Mouse (Mus musculus) erythroblast, adult 5-6 weeks (primary cell): Measurements from ENCODE around the gene Psmb9. TPM values are rescaled to one million over a fixed set of nuclear protein-coding genes. Genes with fewer than 3 reads are reported as not detected.

Experiments
- ATAC-seq: replicated peaks from 2 replicates; pipeline ENCODE4 v1.8.0; 2016; ENCODE audit warnings: moderate number of reproducible peaks, mild to moderate bottlenecking, moderate TSS enrichment, inconsistent platforms; ENCODE audit not compliant: poor library complexity, low FRiP score, severe bottlenecking
- total RNA-seq, 2 experiments: library from RNA; stranded (forward) in 1 of 2; stranded (reverse) in 1 of 2; fragments of 150-400 nt in 1 of 2; fragments of 200-764, 138-1000 nt in 1 of 2; gene quantifications; 2 replicates each; pipeline versions ENCODE4 v1.2.3 to v1.2.4; 2015 to 2017; ENCODE audit warnings: low replicate concordance in 2 of 2

Gene Psmb9
- total RNA-seq, 2 experiments from 2014 or later: 17.2 to 55.0 TPM

GRCm38 (mm10) chr17:34143461-34143860 is 44.1 kb downstream of the Psmb9 start:
- ATAC-seq: no peak

DNA sequence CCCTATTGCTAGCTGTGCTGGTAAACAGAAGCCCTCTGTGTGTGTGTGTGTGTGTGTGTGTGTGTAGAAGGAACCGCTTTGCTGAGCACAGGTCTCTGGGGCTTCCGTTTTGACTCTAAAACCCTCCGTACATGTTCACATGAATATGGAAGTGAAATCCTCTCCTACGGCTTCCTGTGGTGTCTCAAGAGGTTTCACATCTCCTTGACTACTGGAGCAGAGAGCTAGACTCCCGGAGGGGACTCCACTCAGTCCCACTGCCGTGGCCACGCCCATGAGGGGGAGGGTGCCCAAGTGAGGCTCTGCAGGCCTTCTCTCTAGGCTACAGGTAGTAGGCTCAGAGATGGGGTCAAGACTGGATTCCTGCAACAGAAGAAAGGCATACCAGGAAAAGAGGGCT is 44.5 kb downstream of the Psmb9 start, which contains the start of gene H2-DMb2:
Gene H2-DMb2, plus strand, starts transcription at position 275 of the 400 bp plus-strand sequence.
- ATAC-seq: no peak

DNA sequence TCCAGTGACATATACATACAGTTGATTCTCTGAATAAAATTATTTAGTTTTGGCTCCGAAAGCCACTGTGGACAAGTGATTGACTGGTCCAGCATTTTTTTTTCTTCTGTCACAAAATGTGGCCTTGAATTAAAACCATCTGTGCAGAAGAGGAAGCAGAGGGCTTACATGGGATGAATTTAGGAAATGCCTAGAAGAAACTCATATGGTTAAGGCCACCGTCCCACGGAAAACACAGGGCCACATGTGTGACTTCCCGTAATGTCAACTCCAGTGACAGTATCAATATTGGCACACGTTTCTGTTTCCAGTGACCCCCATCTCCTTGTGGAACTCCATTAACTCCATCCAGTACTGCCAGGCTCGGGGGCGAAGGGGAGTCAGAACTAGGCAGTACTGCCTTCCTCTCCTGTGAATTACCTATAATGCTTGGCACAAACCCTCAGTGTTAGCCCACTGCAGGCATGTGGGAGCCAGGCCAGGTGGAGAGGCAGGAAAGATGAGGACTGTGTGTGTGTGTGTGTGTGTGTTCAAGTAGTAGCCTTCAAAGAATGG is 45.0 kb downstream of the Psmb9 start:
- ATAC-seq: no peak

DNA sequence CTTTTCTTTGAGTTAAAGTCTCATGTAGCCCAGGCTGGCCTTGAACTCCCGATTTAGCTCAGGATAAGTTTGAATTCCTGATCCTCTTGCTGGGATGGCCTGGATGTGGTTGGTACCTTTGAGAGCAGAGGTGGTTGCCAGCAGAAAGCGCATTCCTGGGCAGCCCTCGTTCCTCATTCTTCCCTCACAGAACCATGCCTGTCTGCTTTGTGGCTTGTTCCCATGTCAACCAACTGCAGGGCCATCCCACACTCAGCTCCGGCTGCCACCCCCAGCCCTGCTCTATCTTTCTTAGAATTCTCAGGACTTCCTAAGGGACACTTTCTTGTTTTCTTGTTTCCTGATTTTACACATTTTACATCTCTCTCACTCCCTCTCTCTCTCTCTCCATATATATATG is 46.1 kb downstream of the Psmb9 start:
- ATAC-seq: no peak

GRCm38 (mm10) chr17:34140240-34140639 is 47.3 kb downstream of the Psmb9 start:
- ATAC-seq: no peak

- no peak for ATAC-seq
Observed at GRCm38 (mm10) chr17:34139416-34139815, 48.1 kb downstream of the Psmb9 start.

GRCm38 (mm10) chr17:34138655-34139054 is 48.9 kb downstream of the Psmb9 start:
- ATAC-seq: no peak

- no peak for ATAC-seq
Observed at GRCm38 (mm10) chr17:34137601-34138000, 50.0 kb downstream of the Psmb9 start.

- ATAC-seq: peak; percentile 95
Observed at GRCm38 (mm10) chr17:34135297-34136224, 52.0 kb downstream of the Psmb9 start.

- no peak for ATAC-seq
Observed at GRCm38 (mm10) chr17:34134451-34134850, 53.1 kb downstream of the Psmb9 start.

- ATAC-seq: no peak
Observed at GRCm38 (mm10) chr17:34133289-34133688, 54.3 kb downstream of the Psmb9 start.

Other genes with a start within 250 kb of the Psmb9 start
- 15.9 and 38.0 TPM in 2 replicates for gene Pfdn6, start 247.4 kb downstream of the Psmb9 start, total RNA-seq (2015; ENCODE audit: low replicate concordance)
- 22.9 TPM in 2 replicates for gene Pfdn6, start 247.4 kb downstream of the Psmb9 start, total RNA-seq (2017; ENCODE audit: low replicate concordance)
- 4.0 and 15.9 TPM in 2 replicates for gene Wdr46, start 247.1 kb downstream of the Psmb9 start, total RNA-seq (2015; ENCODE audit: low replicate concordance)
- gene Wdr46, start 247.1 kb downstream of the Psmb9 start, total RNA-seq (2017; ENCODE audit: low replicate concordance): 7.5 and 8.5 TPM in 2 replicates
- gene B3galt4, start 236.3 kb downstream of the Psmb9 start, total RNA-seq (2015; ENCODE audit: low replicate concordance): not detected in 2 replicates
- 0.70 and 0.94 TPM in 2 replicates for gene B3galt4, start 236.3 kb downstream of the Psmb9 start, total RNA-seq (2017; ENCODE audit: low replicate concordance)
- gene Vps52, start 232.0 kb downstream of the Psmb9 start, total RNA-seq (2015; ENCODE audit: low replicate concordance): 8.2 and 11.3 TPM in 2 replicates
- 13.0 and 17.0 TPM in 2 replicates for gene Vps52, start 232.0 kb downstream of the Psmb9 start, total RNA-seq (2017; ENCODE audit: low replicate concordance)
- 758 and 917 TPM in 2 replicates for gene Rps18, start 231.8 kb downstream of the Psmb9 start, total RNA-seq (2015; ENCODE audit: low replicate concordance)
- gene Rps18, start 231.8 kb downstream of the Psmb9 start, total RNA-seq (2017; ENCODE audit: low replicate concordance): 207 and 301 TPM in 2 replicates
- 177 and 273 TPM in 2 replicates for gene H2-K1, start 187.4 kb downstream of the Psmb9 start, total RNA-seq (2015; ENCODE audit: low replicate concordance)
- 97.6 and 121 TPM in 2 replicates for gene H2-K1, start 187.4 kb downstream of the Psmb9 start, total RNA-seq (2017; ENCODE audit: low replicate concordance)
- gene Ring1, start 163.1 kb downstream of the Psmb9 start, total RNA-seq (2015; ENCODE audit: low replicate concordance): 1.9 and 9.2 TPM in 2 replicates
- gene Ring1, start 163.1 kb downstream of the Psmb9 start, total RNA-seq (2017; ENCODE audit: low replicate concordance): 2.0 and 2.8 TPM in 2 replicates
- gene H2-Ke6, start 159.7 kb downstream of the Psmb9 start, total RNA-seq (2015; ENCODE audit: low replicate concordance): 26.5 and 50.7 TPM in 2 replicates
- 15.0 and 17.8 TPM in 2 replicates for gene H2-Ke6, start 159.7 kb downstream of the Psmb9 start, total RNA-seq (2017; ENCODE audit: low replicate concordance)
- not detected in 2 replicates for gene Slc39a7, start 156.1 kb downstream of the Psmb9 start, total RNA-seq (2015; ENCODE audit: low replicate concordance)
- 11.5 and 16.6 TPM in 2 replicates for gene Slc39a7, start 156.1 kb downstream of the Psmb9 start, total RNA-seq (2017; ENCODE audit: low replicate concordance)
- 7.1 and 8.3 TPM in 2 replicates for gene Rxrb, start 156.0 kb downstream of the Psmb9 start, total RNA-seq (2015; ENCODE audit: low replicate concordance)
- gene Rxrb, start 156.0 kb downstream of the Psmb9 start, total RNA-seq (2017; ENCODE audit: low replicate concordance): 10.7 and 12.0 TPM in 2 replicates
- 1.3 TPM in 1 of 2 replicates, not detected in the other for gene Col11a2, start 148.3 kb downstream of the Psmb9 start, total RNA-seq (2015; ENCODE audit: low replicate concordance)
- gene Col11a2, start 148.3 kb downstream of the Psmb9 start, total RNA-seq (2017; ENCODE audit: low replicate concordance): 4.3 and 7.0 TPM in 2 replicates
- 0.84 and 7.9 TPM in 2 replicates for gene H2-Oa, start 95.4 kb downstream of the Psmb9 start, total RNA-seq (2015; ENCODE audit: low replicate concordance)
- gene H2-Oa, start 95.4 kb downstream of the Psmb9 start, total RNA-seq (2017; ENCODE audit: low replicate concordance): 1.1 TPM in 1 of 2 replicates, not detected in the other
- 15.9 and 37.5 TPM in 2 replicates for gene H2-DMa, start 68.2 kb downstream of the Psmb9 start, total RNA-seq (2015; ENCODE audit: low replicate concordance)
- 11.7 and 13.3 TPM in 2 replicates for gene H2-DMa, start 68.2 kb downstream of the Psmb9 start, total RNA-seq (2017; ENCODE audit: low replicate concordance)
- gene Brd2, start 65.1 kb downstream of the Psmb9 start, total RNA-seq (2015; ENCODE audit: low replicate concordance): 36.1 and 75.0 TPM in 2 replicates
- gene Brd2, start 65.1 kb downstream of the Psmb9 start, total RNA-seq (2017; ENCODE audit: low replicate concordance): 114 and 135 TPM in 2 replicates
- gene H2-DMb2, start 44.5 kb downstream of the Psmb9 start, total RNA-seq (2015; ENCODE audit: low replicate concordance): 2.5 TPM in 1 of 2 replicates, not detected in the other
- 3.2 and 3.6 TPM in 2 replicates for gene H2-DMb2, start 44.5 kb downstream of the Psmb9 start, total RNA-seq (2017; ENCODE audit: low replicate concordance)
- 6.1 and 9.6 TPM in 2 replicates for gene H2-DMb1, start 34.7 kb downstream of the Psmb9 start, total RNA-seq (2015; ENCODE audit: low replicate concordance)
- gene H2-DMb1, start 34.7 kb downstream of the Psmb9 start, total RNA-seq (2017; ENCODE audit: low replicate concordance): 7.1 and 15.8 TPM in 2 replicates
- gene Tap1, start 211 bp downstream of the Psmb9 start, total RNA-seq (2015; ENCODE audit: low replicate concordance): 6.9 and 12.1 TPM in 2 replicates
- 13.3 and 24.7 TPM in 2 replicates for gene Tap1, start 211 bp downstream of the Psmb9 start, total RNA-seq (2017; ENCODE audit: low replicate concordance)
- 35.5 and 50.4 TPM in 2 replicates for gene Psmb8, start 10.0 kb upstream of the Psmb9 start, total RNA-seq (2015; ENCODE audit: low replicate concordance)
- 34.0 and 37.2 TPM in 2 replicates for gene Psmb8, start 10.0 kb upstream of the Psmb9 start, total RNA-seq (2017; ENCODE audit: low replicate concordance)
- 0.38 and 5.2 TPM in 2 replicates for gene Tap2, start 15.8 kb upstream of the Psmb9 start, total RNA-seq (2015; ENCODE audit: low replicate concordance)
- 7.8 and 11.2 TPM in 2 replicates for gene Tap2, start 15.8 kb upstream of the Psmb9 start, total RNA-seq (2017; ENCODE audit: low replicate concordance)
- 4.8 and 8.1 TPM in 2 replicates for gene H2-Ob, start 51.1 kb upstream of the Psmb9 start, total RNA-seq (2015; ENCODE audit: low replicate concordance)
- 1.4 TPM in 1 of 2 replicates, not detected in the other for gene H2-Ob, start 51.1 kb upstream of the Psmb9 start, total RNA-seq (2017; ENCODE audit: low replicate concordance)
- gene H2-Ab1, start 69.9 kb upstream of the Psmb9 start, total RNA-seq (2015; ENCODE audit: low replicate concordance): 60.8 and 138 TPM in 2 replicates
- 38.6 and 79.7 TPM in 2 replicates for gene H2-Ab1, start 69.9 kb upstream of the Psmb9 start, total RNA-seq (2017; ENCODE audit: low replicate concordance)
- 92.2 and 127 TPM in 2 replicates for gene H2-Aa, start 100.1 kb upstream of the Psmb9 start, total RNA-seq (2015; ENCODE audit: low replicate concordance)
- gene H2-Aa, start 100.1 kb upstream of the Psmb9 start, total RNA-seq (2017; ENCODE audit: low replicate concordance): 32.1 and 32.2 TPM in 2 replicates
- gene H2-Eb1, start 118.1 kb upstream of the Psmb9 start, total RNA-seq (2015; ENCODE audit: low replicate concordance): 6.5 and 9.8 TPM in 2 replicates
- gene H2-Eb1, start 118.1 kb upstream of the Psmb9 start, total RNA-seq (2017; ENCODE audit: low replicate concordance): 15.9 and 53.1 TPM in 2 replicates
- gene H2-Eb2, start 137.9 kb upstream of the Psmb9 start, total RNA-seq (2015; ENCODE audit: low replicate concordance): not detected in 2 replicates
- gene H2-Eb2, start 137.9 kb upstream of the Psmb9 start, total RNA-seq (2017; ENCODE audit: low replicate concordance): not detected in 2 replicates
- gene Btnl2, start 167.1 kb upstream of the Psmb9 start, total RNA-seq (2015; ENCODE audit: low replicate concordance): 0.96 TPM in 1 of 2 replicates, not detected in the other
- 0.09 and 0.42 TPM in 2 replicates for gene Btnl2, start 167.1 kb upstream of the Psmb9 start, total RNA-seq (2017; ENCODE audit: low replicate concordance)
- gene Btnl1, start 189.4 kb upstream of the Psmb9 start, total RNA-seq (2015; ENCODE audit: low replicate concordance): not detected in 2 replicates
- not detected in 2 replicates for gene Btnl1, start 189.4 kb upstream of the Psmb9 start, total RNA-seq (2017; ENCODE audit: low replicate concordance)
- gene BC051142, start 211.1 kb upstream of the Psmb9 start, total RNA-seq (2015; ENCODE audit: low replicate concordance): not detected in 2 replicates
- not detected in 2 replicates for gene BC051142, start 211.1 kb upstream of the Psmb9 start, total RNA-seq (2017; ENCODE audit: low replicate concordance)